Mouse (Mus musculus): Measurements from ENCODE around the gene Ak1. TPM values are rescaled to one million over a fixed set of nuclear protein-coding genes. Genes with fewer than 3 reads are reported as not detected.
A peak's percentile ranks its signal among the peaks of the same experiment; 100 is the strongest.

Gene Ak1
- total RNA-seq, 4 experiments from 2014 or later: 116 to 131 (median 119) TPM

DNA sequence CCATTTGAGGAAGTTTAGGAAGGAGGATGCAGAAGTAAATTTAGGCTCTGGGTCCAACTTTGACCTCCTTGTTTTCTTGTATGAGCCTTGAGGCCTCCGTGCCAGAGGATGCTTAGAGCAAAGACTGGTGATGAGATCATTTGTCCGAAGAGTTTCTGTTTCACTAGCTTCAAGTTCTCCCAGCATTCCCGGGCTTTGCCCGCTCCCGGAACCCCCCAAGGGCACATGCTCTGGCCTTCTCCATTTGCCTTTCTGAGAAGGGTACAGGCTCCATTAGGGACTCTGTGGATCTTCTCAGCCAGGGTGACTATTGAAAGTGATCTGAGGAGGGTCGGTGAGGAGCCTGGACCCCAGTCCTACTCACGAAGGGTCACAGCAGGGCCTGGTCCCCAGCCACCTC lies 25.8 kb downstream of the Ak1 start:
- DNase-seq (ENCODE audit: low spot score in 2 of 2): no peak

DNA sequence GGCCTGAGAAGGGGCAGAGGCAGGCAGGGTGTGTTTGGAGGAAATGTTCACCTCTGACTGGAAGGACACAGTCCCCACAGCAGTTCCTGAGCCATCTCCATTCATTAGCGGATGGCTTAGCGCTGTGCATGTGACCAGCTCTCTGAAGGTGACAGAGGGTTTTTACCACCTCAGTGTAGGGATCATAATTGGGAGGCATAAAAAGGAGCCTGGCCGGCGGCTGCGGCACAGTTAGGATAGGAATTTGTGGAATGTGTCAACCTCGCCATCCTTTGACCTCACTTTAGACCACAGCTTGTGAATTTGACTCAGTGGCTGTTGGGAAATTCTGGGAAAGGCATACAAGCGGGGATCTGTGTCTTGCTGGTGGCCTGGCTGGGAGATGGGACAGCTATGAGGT lies 32.2 kb downstream of the Ak1 start:
- DNase-seq (ENCODE audit: low spot score in 2 of 2): no peak

DNA sequence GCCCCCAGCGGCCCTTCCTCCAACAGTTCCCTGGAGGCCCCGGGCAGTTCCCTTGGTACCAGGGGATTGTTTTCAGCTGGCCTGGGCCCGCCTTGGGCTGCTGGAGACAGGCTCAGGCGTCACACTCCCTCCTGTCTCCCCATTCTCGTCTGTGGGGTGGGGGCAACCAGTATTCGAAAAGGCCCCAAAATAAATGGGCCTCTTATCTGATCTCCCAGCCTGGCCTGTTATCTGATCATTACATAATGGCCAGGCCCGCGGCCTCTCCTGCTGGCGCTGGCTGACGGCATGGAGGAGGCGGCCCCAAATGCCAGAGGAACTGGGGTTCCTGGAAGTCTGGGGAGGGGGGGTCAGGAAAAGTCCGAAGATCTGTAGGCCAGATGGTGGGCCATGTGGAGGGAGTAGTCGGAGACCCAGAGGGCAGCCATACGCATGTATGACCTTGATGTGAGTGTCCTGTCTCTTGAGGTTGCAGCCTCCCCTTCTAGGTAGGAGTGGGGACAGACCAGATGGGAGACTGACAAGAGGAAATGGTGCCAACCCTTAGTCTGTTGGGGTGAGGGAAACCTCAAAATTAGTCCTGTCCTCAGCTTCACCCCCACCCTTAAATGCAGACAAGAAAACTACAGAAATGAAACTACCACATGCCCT lies 33.3 kb downstream of the Ak1 start:
- DNase-seq (ENCODE audit: low spot score in 2 of 2): no peak

DNA sequence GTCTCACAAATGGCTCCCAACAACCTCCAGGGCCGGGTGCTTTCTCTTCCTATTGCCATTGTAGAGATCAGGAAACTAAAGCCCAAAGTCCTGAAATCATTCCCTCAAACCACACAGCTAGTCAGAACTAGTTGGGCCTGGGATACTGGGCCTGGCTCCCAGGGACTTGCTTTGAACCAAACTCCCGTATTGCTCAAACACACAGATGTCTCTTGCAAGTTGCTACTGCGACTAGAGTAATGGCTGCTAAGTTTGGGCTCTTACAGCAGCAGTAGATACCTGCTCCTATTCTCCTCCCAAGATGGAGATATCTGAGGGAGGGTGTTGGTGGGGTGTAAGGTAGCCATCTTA lies 33.8 kb downstream of the Ak1 start:
- DNase-seq (ENCODE audit: low spot score in 2 of 2): no peak

- no peak for DNase-seq (ENCODE audit: low spot score in 2 of 2)
Observed at GRCm38 (mm10) chr2:32655826-32656225, 34.3 kb downstream of the Ak1 start.

DNA sequence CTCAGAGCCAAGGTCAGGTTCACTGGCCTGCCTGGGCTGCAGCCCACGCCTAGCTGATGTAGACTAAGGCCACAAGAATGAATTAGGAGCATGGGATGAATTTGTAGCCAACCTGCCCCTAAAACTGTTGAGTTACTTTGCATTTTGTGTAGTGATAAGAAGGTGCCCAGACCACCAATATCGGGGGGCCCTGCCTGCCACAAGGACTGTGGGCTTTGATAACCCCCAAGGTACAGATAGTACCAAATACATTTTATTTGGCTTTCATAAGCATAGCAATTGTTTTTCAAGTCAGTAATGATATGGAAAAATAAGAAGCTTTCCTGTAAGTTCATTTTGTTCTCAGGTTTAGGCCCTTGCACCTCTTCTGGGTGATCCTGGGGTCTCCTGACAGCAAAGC lies 37.3 kb downstream of the Ak1 start:
- no peak for DNase-seq (ENCODE audit: low spot score in 2 of 2)

GRCm38 (mm10) chr2:32661509-32662107 lies 40.0 kb downstream of the Ak1 start:
- no peak for DNase-seq (ENCODE audit: low spot score in 2 of 2)

GRCm38 (mm10) chr2:32662291-32662690 lies 40.7 kb downstream of the Ak1 start:
- DNase-seq (ENCODE audit: low spot score in 2 of 2): no peak

- no peak for DNase-seq (ENCODE audit: low spot score in 2 of 2)
Observed at GRCm38 (mm10) chr2:32665345-32665744, 43.8 kb downstream of the Ak1 start.

GRCm38 (mm10) chr2:32665853-32666252 lies 44.3 kb downstream of the Ak1 start:
- DNase-seq (ENCODE audit: low spot score in 2 of 2): no peak

GRCm38 (mm10) chr2:32667775-32668174 lies 46.2 kb downstream of the Ak1 start:
- no peak for DNase-seq (ENCODE audit: low spot score in 2 of 2)

DNA sequence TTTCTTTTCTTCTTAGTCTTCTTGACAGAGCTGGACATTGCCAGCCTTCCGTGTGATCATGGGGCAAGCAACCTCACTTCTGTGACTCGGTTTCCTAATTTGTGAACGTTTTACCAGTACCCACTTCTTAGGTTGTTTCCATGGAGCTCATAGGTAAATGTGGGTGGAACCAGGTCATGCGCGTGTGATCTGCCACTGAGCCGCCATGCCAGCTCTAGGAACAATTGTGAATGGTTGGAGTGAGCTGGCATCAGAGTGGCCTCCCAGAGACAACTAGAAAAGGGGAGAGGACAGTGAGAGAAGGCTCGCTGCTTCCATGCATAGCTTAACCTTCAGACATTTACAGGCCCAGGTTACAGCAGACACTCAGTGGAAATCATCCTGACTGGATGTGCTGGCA lies 46.6 kb downstream of the Ak1 start:
- no peak for DNase-seq (ENCODE audit: low spot score in 2 of 2)

DNA sequence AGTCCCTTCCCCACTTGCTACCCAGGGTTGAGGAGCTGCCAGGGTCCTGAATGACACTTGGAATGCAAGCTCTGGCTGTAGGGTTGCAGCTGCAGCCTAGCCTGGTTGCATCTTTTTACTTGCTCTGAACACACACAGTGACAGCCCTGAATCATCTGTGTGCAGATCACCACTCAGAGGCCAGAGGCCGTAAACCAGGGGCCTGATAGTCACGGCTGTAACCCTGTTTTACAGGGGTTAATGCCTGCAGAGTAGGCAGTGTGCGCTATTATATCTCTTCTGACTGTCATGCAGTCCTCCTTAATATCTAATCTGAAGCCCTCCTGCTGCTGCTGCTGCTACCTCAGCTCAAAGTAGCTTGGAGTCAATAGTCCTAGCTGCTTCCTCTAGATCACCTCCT lies 48.3 kb downstream of the Ak1 start:
- DNase-seq (ENCODE audit: low spot score in 2 of 2): no peak

DNA sequence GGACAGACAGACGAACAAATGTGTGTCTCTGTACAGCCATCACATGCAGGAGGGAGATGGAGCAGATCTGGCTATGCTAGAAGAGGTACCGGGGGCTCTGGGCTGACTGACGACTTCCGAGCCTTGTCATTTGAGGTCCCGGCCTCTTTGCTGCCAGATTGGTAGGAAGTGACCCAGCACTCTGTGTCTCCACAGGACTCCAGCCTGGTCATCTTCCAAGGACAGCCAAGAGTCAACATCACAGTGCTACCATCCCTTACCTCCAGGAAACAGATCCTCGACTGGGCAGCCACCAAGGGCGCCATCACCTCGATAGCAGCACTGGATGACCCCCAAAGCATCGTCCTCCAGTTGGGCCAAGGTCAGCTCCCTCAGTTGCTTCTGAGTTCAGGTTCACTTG lies 49.6 kb downstream of the Ak1 start:
- no peak for DNase-seq (ENCODE audit: low spot score in 2 of 2)

DNA sequence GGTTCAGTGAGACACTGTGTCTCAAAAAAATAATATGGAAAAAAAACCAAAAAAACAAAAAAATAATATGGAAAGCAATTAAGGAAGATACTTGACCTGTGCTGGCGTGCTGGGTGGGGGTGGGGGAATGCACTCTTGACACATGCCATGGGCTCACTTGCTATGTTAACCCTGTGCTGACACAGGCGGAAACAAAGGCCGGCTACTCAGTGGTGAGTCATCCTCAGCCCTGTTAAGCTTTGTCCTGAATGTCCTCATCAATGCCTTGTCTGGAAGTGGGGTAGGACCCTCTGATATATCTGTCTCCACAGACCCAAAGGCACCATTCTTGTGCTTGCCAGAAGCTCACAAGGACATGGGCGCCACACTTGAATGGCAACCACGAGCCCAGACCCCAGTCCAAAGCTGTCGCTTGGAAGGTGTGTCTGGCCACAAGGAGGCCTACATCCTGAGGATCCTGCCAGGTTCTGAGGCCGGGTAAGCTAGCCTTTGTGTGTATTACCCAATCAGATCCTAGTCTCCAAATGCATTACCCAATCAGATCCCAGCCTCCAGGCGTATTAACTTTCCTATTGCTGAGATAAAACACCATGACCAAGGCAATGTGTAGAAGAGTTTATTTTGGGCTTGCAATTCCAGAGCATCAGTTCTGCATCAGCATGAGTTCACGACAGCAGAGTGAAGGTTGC lies 50.5 kb downstream of the Ak1 start:
- no peak for DNase-seq (ENCODE audit: low spot score in 2 of 2)

GRCm38 (mm10) chr2:32673176-32673917 lies 51.8 kb downstream of the Ak1 start:
- no peak for DNase-seq (ENCODE audit: low spot score in 2 of 2)

GRCm38 (mm10) chr2:32676821-32677220 lies 55.3 kb downstream of the Ak1 start:
- DNase-seq (ENCODE audit: low spot score in 2 of 2): no peak

- no peak for DNase-seq (ENCODE audit: low spot score in 2 of 2)
Observed at GRCm38 (mm10) chr2:32677683-32678082, 56.1 kb downstream of the Ak1 start.

- DNase-seq (ENCODE audit: low spot score in 2 of 2): peak in 1 of 2 experiments; percentile 37
Observed at GRCm38 (mm10) chr2:32680051-32680451, 58.5 kb downstream of the Ak1 start.

- no peak for DNase-seq (ENCODE audit: low spot score in 2 of 2)
Observed at GRCm38 (mm10) chr2:32680961-32681650, 59.5 kb downstream of the Ak1 start.

GRCm38 (mm10) chr2:32681754-32682153 lies 60.2 kb downstream of the Ak1 start:
- DNase-seq (ENCODE audit: low spot score in 2 of 2): no peak

Measured in layer of hippocampus, adult 8-10 months (tissue).